Mouse (Mus musculus) ES-Bruce4 (cell line): ENCODE results near the gene Trim14. TPM values are rescaled to one million over a fixed set of nuclear protein-coding genes. Genes with fewer than 3 reads are reported as not detected.

Experiments
- H3K27ac ChIP-seq: 2 replicates; pipeline ENCODE4 v1.5.1; 2012; ENCODE audit warnings: low read length, inconsistent platforms; ENCODE audit not compliant: insufficient read depth
- H3K27me3 ChIP-seq: 2 replicates; pipeline ENCODE4 v1.6.1; 2012; ENCODE audit warnings: mild to moderate bottlenecking, low read length, inconsistent platforms; ENCODE audit not compliant: control insufficient read depth, poor library complexity, insufficient read depth, severe bottlenecking
- H3K36me3 ChIP-seq: 2 replicates; pipeline ENCODE4 v1.6.1; 2012; ENCODE audit warnings: inconsistent platforms, mild to moderate bottlenecking, low read length, moderate library complexity; ENCODE audit not compliant: control insufficient read depth, poor library complexity, insufficient read depth, severe bottlenecking
- H3K4me1 ChIP-seq: one replicate; pipeline ENCODE4 v1.8.1; 2011; ENCODE audit warnings: low read length; ENCODE audit not compliant: control insufficient read depth, insufficient read depth
- H3K4me3 ChIP-seq: 2 replicates; pipeline ENCODE4 v1.5.1; 2011; ENCODE audit warnings: low read depth, mild to moderate bottlenecking, low read length
- H3K9ac ChIP-seq: 2 replicates; pipeline ENCODE4 v1.6.1; 2012; ENCODE audit warnings: low read depth, mild to moderate bottlenecking, inconsistent platforms; ENCODE audit not compliant: poor library complexity, severe bottlenecking
- H3K9me3 ChIP-seq: replicated peaks from 2 replicates; pipeline ENCODE4 v1.6.1; 2012; ENCODE audit warnings: mild to moderate bottlenecking, low read length, inconsistent platforms; ENCODE audit not compliant: control insufficient read depth, poor library complexity, insufficient read depth, severe bottlenecking
- CTCF ChIP-seq: IDR thresholded peaks from one replicate; pipeline ENCODE4 v1.8.1; 2011; ENCODE audit warnings: low read depth, low read length
- EP300 ChIP-seq: IDR thresholded peaks from 2 replicates; pipeline ENCODE4 v1.6.1; 2011; ENCODE audit warnings: low read depth, low read length; ENCODE audit not compliant: insufficient read depth
- POLR2A ChIP-seq: IDR thresholded peaks from one replicate; pipeline ENCODE4 v1.8.1; 2011; ENCODE audit warnings: low read length; ENCODE audit not compliant: insufficient read depth
- polyA plus RNA-seq: library from polyadenylated mRNA; stranded (reverse); fragments of >200 nt; gene quantifications from 2 replicates; pipeline ENCODE4 v1.2.4, GENCODE M21; 2011; ENCODE audit warnings: low read depth; ENCODE audit not compliant: missing spikeins, insufficient read depth, insufficient read length

Trim14 gene
- polyA plus RNA-seq, 1 experiment: 5.7 TPM

GRCm38 (mm10) chr4:46554295-46555069, 18.5 kb upstream of the Trim14 start:
- Histone ChIP-seq H3K9me3 (no peaks in the 10 kb centered on the region), H3K4me3 (no peak overlapping the region), H3K36me3 (no peaks in the 10 kb centered on the region), H3K27me3 (no peaks in the 10 kb centered on the region), H3K4me1 (peaks cover 3% of the 10 kb centered on the region), H3K27ac (no peak overlapping the region), H3K9ac (no peak overlapping the region)
- no peak for TF ChIP-seq EP300
- no peak for TF ChIP-seq CTCF
- TF ChIP-seq POLR2A: no peak

GRCm38 (mm10) chr4:46553864-46554263, 17.9 kb upstream of the Trim14 start:
- Histone ChIP-seq H3K9me3 (no peaks in the 10 kb centered on the region), H3K4me3 (no peak overlapping the region), H3K36me3 (no peaks in the 10 kb centered on the region), H3K4me1 (peaks cover 3% of the 10 kb centered on the region), H3K27me3 (no peaks in the 10 kb centered on the region), H3K9ac (no peak overlapping the region), H3K27ac (no peak overlapping the region)
- TF ChIP-seq EP300: no peak
- no peak for TF ChIP-seq CTCF
- TF ChIP-seq POLR2A: no peak

- Histone ChIP-seq H3K4me3 (no peak overlapping the region), H3K9ac (no peak overlapping the region), H3K27ac (no peak overlapping the region), H3K9me3 (no peaks in the 10 kb centered on the region), H3K4me1 (peaks cover 3% of the 10 kb centered on the region), H3K27me3 (no peaks in the 10 kb centered on the region), H3K36me3 (no peaks in the 10 kb centered on the region)
- TF ChIP-seq EP300: no peak
- TF ChIP-seq POLR2A: no peak
- no peak for TF ChIP-seq CTCF
Measured at GRCm38 (mm10) chr4:46550406-46550805, 14.5 kb upstream of the Trim14 start.

- H3K4me1 ChIP-seq: peaks cover 3% of the 10 kb centered on the region
- no peaks in the 10 kb centered on the region for H3K9me3 ChIP-seq
- no peak for TF ChIP-seq EP300
- no peak for TF ChIP-seq POLR2A
- no peak for TF ChIP-seq CTCF
- H3K4me3 ChIP-seq: no peak overlapping the region
- no peak overlapping the region for H3K27ac ChIP-seq
- H3K9ac ChIP-seq: no peak overlapping the region
- H3K27me3 ChIP-seq: no peaks in the 10 kb centered on the region
- no peaks in the 10 kb centered on the region for H3K36me3 ChIP-seq
Measured at GRCm38 (mm10) chr4:46549979-46550378, 14.0 kb upstream of the Trim14 start.

- no peak for TF ChIP-seq EP300
- no peak for TF ChIP-seq CTCF
- TF ChIP-seq POLR2A: no peak
- no peaks in the 10 kb centered on the region for H3K36me3 ChIP-seq
- H3K4me3 ChIP-seq: no peak overlapping the region
- no peaks in the 10 kb centered on the region for H3K4me1 ChIP-seq
- no peaks in the 10 kb centered on the region for H3K9me3 ChIP-seq
- H3K9ac ChIP-seq: no peak overlapping the region
- no peak overlapping the region for H3K27ac ChIP-seq
- H3K27me3 ChIP-seq: no peaks in the 10 kb centered on the region
Measured at GRCm38 (mm10) chr4:46546709-46547108, 10.8 kb upstream of the Trim14 start.

- TF ChIP-seq CTCF: peak; percentile 43
- TF ChIP-seq EP300: 0 out of 2 replicates have a peak, but pooled peaks have one; percentile 29
- no peak for TF ChIP-seq POLR2A
- Histone ChIP-seq H3K4me1 (no peaks in the 10 kb centered on the region), H3K36me3 (no peaks in the 10 kb centered on the region), H3K4me3 (no peak overlapping the region), H3K9ac (no peak overlapping the region), H3K27ac (no peak overlapping the region), H3K9me3 (no peaks in the 10 kb centered on the region), H3K27me3 (no peaks in the 10 kb centered on the region)
Measured at GRCm38 (mm10) chr4:46545498-46545897, 9.6 kb upstream of the Trim14 start.
